Mouse (Mus musculus) right cerebral cortex, postnatal 36 days (tissue): Measurements from ENCODE around the gene Btbd7.
A peak's percentile ranks its signal among the peaks of the same experiment; 100 is the strongest.

ENCODE experiments used
- DNase-seq, 2 experiments: peaks; one replicate each; pipeline ENCODE4 v3.0.0; 2022; ENCODE audit warnings: low spot score in 2 of 2, mixed read lengths in 1 of 2

Btbd7 gene

DNA sequence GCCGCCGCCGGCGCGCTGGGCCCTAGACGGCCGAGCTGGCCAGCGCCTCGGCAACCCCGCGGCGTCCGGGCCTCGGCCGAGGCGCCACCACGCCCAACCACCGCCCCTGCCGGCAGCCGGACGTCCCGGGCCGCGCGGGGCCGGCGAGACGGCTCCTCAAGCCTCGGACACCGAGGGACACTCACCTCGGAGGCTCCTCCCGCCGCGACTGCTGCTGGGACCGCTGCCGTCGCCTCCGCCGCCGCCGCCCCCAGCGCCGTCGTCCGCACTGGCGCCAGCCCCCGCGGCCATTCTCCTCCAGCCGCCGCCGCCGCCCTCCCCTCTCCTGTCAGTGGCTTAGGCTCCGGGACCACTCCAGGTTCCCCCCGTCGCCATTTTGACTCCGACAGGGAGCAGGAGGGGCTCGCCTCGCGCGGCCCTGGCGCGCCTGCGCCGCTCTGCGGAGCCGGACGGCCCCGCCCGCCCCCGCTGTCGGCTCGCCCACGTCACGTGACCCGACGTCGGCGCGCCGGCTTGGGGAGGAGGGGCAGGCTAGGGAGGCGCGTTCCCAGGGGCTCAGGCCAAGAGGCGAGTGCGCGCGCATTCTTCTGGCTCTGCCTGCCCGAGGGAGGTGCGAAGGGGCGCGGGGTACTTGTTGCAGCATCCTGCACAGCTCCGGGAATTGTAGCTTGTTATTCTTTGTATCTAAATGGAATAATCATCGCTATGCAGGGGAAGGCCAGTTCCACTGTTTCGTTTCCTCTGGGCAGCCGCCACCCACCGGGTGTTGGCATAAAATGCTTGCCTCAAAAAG, at the start of gene Btbd7:
Btbd7 (minus strand) TSS at position 441 of the 793 bp plus-strand sequence.
- peak; percentile 92 to 93 for DNase-seq

DNA sequence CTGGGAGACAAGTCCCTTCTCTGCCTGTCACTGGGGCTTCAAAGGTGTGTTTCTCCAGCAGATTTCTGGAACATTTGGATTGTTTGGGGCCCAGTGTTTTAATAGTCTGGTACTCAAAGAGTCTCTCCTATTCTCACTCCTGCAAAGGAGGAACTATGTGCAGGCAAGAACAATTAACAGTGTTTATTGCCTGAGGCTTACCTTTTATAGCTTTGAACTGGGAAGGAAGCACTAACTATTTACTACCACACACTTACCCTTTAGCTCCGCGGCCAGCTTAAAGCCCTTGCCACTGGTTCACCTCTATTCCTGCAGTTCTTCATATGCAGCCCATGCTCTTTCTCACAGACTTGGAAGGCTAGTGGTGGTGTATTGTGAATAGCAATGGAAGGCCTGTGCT, 37.8 kb upstream of the Btbd7 start:
- DNase-seq = no peak

DNA sequence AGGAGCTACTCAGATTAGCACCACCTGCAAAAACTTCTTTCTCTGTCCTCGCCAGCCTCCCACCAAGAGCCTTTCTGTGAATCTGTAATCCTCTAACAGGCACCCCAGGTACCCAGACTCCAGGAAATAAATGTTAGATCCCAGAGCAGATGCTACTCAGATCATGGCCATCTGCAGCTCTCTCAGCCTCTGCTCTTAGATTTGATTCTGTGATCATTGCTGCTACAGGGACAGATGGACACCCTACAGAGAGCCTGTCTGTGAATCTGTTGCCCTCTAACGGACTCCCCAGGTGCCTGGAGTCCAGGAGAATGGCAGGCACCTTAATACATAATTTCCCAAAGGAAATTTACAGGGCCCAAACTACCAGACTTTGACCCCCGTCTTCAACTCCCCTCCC, 29.9 kb upstream of the Btbd7 start:
- DNase-seq = no peak

DNA sequence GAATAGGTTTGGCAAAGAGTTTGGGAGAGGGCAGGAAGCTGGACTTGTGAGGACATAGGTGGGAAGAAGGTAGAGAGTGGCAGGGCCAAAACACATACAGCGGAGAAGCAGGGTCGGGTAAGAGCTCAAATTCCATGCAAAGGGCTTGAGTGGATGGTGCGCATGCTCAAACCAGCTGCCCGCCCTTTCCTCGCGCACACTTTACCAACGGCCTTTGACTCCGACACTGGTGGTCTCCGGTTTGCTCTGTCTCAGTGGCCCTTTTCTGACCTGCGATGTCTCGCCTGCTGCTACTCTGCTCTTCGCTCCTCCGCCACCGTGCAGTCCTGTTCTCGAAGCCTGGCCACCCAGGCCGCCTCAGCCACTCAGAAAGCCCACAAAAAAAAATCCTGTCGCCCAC, 20.8 kb upstream of the Btbd7 start, which contains the start of gene Cox8c:
Cox8c (plus strand) TSS at position 226 of the 400 bp plus-strand sequence.
- no peak for DNase-seq

DNA sequence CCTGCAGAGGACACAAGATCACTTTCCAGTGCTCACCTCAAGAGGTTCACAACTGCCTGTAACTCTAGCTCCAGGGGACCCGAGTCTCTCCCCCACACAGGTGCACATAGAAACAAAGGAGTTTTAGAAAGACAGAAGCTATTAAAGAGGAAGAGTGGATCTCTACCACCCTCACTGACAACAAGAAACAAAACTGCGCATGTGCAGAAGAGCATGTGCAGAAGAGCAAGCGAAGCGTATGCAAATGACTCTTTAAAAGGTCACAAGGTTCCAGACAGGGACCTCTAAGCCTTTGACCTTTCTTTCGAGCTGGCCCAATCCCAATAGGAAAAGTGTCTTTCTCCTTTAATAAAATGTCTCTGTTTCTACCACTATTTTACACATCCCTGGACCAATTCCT, 10.3 kb upstream of the Btbd7 start:
- DNase-seq = no peak

DNA sequence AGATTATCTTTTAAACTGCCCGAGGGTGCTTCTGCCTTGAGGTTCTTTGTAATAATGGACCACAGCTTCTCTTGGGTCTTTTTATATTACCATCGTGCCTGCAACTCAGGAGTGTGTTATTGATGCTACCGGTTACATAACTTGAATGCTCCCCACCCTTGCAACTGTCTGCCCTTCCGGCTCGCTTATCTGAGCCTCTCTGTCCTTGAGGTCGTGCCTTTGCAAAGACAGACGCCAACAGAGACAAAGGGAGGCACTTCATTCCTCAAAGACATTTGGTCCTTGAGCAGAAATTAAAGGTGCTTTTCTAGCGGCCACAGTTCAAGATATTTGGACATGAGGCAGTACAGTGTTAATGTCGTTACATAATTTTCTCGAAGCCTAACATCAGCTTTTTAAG, 9.1 kb upstream of the Btbd7 start:
- DNase-seq = no peak

DNA sequence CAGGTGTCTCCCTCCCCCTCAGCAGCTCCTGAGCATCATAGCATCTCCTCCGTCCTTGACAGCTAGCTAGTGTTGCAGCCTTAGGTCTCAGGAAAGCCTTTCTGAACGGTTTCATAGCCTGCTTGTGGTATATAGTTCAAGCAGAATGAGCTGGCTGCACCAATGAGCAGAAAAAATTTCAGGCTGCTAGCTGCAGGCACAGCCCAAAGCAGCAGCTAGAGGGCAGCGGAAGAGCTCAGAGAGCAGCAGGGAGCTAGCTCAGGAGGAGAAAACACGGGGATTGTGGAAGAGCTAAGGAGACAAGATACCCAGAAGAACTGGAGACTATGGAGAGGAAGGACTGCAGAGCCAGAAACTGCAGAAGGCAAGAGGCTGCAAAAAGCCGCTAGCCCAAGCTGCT, 7.5 kb upstream of the Btbd7 start:
- DNase-seq = peak; percentile 33 to 49

DNA sequence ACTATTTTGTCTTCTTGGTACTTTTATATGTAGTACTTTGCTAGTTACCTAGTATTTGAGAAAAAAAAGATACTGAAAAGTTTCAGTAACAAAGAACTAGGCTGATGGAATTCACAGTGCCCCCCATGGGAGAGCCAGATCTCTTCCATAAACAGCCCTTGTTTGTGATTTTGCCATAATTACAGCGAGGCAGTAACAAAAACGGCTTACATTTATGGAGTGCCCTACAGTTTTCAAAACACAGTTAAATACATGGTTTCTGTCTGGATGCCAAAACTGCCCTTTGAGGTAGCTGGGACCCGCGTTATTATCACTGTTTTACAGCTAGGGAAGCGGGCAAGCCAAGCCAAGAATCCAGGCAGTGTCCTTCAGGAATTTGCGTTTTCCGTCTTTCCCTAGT, 630 bp upstream of the Btbd7 start:
- DNase-seq = no peak

DNA sequence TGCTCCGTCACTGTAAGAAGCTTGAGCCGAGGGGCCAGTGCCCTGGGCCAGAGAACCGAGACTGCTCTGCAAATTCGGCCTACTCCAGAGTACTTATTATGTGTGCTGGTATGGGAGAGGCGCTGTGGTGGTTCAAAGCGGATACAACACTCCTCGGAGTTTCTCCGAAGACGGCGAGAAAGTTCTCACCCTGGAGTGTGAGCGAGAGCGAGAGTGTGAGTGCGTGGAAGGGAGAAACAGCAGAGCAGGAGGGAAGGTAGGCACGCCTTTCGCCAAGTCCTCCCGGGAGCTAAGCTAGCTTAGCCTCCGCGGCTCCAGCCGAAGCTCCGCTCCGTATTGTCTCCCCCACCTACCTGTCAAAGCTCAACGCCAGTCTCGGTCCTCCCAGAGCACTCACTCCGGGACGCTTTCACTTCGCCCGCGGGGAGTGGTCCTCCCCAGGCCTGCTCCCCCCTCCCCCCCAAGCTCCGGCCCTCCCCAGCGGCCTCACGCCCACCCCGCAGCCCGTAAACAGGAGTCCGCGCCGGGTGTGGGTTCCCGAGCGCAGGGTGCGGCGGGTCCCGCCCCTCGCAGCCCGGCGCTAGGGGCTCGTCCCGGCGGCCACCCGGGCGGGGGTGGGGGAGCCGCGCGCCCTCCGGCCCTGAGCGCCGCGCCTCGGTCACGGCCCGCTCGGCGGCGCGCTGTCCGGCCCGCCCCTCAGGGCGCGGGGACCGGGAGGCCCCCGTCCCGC, 805 bp downstream of the Btbd7 start:
- peak in 1 of 2 experiments; percentile 26 for DNase-seq

DNA sequence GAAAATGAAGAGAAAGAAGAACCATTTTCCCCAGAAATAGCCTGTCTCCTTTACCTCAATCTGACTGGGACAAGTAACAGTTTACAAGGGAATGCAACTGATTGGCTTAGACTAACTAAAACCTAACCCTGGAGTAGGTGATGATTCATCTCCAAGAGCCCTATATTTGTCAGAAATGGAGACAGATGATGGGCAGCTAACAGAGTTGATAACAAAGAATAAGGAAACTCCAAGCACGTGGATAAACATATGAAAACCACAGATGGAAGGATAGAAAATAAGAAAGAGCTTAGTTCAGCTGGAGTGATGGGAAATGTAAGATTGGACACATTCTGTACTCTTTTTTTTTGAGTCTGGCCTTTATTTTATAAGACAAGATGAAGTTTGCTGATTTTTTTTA, 7.7 kb downstream of the Btbd7 start:
- DNase-seq = no peak

DNA sequence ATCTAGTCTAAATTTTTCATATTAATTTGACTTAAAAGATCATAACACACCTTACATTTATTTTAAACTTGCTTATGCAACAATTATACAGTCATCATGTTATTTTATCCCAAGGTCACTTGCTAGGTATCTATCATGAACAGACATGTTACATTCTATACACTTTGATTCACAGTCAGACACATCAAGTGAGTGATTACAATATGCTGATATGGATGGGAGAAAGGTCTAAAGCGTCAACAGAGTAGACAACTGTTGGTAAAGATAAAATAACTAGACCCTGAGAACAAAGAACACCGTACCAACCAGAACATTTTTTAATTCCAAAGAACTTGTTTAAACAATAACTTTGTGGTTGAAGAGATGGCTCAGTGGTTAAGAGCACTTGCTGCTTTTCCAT, 8.5 kb downstream of the Btbd7 start:
- DNase-seq = no peak

DNA sequence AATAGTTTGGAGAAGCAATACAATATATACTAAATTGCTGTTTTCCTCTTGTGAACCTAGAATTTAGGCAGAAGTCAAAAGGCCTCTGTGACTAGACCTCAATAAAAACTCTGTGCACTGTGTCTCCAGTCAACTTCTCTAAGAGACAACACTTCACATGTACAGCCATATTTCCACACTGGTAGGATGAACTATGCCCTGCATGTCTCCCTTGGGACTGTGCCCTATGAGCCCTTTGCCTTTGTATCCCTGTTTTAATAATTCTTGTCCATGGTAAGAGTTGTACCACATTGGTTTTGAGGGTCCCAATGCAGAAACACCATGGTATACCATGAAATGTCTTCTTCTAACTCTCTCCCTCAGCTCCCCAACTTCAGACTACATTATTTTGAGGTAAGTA, 17.5 kb downstream of the Btbd7 start:
- DNase-seq = no peak

DNA sequence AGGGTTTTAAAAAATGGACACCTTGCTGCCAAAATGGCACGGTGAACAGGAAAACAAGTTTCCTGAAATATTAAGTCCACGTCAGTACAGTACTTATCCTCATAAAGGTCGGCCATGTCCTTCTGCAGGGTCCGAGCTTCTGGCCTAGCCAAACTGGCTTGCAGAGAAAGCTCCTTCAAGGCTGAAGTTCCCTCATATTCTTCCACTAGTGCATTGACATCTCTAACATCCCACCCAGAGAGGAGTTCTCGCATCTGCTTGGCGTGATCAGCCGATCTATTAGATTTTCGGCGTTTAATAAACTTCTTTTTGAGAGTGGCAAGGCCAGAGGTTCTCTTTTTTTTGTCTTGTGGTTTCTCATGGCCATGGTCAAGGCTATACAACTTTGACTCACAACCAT, 40.0 kb downstream of the Btbd7 start:
- DNase-seq = no peak

DNA sequence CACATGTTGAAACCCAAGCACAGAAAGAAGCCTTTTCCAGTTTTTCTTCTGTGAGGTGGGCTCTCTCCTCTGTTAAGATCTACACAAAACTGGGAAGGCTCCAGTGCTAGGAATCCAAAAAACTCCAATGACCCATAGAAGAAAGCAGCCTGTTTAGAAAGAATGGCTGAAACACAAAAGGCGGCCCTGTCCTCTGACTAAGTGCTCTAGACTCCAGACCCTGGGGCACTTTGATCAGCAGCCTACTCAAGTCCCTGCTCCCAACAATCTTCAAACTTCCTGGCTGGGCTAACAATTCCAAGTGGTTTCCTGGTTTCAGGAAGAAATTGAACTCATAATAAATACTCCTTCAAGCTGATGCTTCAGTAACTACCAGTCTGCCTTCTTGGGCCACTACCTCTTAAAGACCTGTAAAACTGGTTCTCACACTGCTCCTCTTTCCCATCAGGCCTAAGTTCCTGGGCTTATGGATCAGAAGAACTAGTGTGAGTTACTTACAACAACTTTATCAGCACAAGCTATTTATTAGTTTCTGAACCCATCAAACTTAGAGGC, 45.4 kb downstream of the Btbd7 start:
- no peak for DNase-seq

DNA sequence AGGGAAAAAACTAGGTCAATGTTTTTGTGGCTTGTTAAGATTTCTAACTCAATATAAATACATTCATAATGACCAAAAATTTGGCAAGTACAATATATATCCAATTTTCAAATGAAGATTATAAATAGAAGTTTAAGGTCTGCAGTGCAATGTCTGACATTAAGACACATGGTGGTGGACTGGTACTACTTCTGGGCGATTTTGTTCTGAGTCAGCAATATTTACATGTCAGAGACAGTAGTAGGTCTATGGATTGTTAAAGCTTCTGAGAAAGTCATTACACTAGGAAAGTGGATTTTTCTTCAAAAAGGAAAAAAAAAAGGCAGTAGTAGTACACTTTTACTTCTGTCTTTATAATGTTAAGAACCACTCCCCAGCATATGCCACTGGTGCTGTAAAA, 46.4 kb downstream of the Btbd7 start:
- DNase-seq = no peak

DNA sequence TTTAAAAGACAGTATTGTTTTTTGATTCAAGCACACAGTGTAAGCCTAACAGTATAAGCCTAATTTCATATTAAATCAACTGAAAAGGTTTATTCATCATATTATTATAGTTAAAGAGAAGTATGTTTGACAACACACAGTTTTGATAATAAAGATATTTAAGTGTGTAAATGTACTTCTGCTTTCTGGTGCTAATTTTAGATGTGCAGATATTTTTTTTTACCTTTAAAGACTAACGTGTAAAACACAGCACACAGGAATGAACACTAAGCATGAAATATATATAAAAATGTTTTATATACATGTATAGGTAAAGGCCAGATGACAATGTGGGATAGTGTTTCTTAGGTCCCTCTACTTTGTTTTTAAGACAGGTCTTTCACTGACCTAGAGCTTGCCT, 51.2 kb downstream of the Btbd7 start:
- DNase-seq = no peak

DNA sequence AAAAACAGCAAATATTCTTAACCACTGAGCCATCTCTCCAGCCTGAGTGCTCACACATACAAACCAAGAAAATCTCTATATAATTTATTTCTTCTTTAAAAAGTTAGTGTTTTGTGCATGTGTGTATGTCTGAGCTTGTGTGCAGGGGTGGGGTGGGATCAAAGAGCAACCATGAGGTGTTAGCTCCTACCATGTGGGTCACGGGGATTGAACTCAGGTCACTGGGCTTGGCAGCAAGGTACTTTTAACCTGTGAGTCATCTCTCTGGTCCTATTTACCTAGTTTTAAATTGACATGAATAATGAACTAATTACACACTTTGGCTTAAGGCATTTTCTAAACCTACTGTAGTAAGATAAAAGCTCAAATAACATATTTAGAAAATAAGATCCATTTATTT, 51.9 kb downstream of the Btbd7 start:
- no peak for DNase-seq

DNA sequence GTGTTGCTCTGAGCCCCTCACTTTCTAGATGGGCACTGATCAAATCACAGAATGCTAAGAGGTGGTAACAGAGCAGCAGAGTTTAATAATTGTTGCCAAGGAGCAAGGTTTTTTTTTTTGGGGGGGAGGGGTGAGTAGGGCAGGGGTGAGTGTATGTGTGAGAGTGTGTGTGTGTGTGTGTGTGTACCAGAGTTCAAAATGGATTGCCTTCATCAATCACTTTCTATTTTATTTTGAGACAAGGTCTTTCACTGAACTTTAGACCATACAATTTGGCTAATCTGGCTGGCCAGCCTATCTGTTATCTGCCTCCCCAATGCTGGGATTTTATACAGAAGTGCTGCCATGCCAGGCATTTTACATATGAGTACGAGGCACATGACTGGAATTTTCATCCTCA, 63.4 kb downstream of the Btbd7 start:
- no peak for DNase-seq

DNA sequence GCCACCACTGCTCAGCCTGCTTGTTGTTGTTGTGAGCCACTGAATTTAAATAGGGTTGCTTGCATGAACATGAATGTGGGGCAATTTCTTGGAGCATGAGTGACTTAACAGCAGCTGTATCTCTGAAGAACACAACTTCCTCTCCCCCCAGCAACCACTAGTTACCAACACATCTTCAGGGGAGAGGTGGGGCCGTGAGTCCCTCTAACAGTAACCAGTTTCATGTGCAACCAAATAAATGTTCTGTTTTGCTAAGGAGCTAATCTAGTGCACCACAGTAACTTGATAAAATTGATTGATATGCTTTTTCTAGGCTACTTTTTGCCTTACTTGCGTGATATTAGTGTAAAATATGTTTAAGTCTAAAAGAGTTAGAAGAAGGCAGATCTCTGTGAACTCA, 78.7 kb downstream of the Btbd7 start:
- DNase-seq = no peak

DNA sequence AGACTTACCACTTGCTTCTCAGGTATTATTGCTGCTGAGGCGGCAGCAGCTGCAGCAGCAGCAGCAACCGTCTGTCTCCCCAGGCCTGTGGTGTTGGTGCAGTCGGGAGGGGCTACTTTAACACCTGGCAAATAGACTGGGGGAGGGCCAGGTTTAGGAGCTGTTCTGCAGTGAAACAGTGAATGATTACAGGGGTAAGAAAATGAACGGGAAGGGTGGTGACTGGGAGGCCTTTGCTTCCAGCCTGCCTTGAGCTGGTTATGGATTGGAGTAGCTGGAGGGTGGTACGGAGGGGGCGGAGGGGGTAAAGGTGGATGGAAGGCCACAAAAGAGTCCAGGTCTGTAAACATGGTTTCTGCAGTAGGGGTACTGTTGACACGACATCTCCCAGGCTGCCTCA, 90.3 kb downstream of the Btbd7 start:
- no peak for DNase-seq

DNA sequence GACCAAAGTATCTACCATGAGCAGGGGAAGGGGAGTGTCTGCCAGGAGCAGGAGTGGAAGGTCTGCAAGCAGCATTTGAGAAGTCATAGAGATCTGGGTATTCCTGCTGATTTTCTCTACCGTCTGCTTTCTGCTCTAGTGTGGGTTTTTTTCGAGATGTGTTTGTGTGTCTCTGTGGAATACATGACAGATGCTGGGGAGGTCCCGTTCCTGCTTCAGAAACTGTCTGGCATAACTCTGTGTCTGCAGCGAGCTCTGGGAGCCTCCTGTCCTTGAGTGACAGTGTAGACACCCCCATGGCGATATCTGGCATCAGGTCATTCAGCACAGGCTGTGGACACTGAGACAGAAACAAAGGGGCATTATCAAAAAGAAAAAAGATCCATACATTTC, 92.7 kb downstream of the Btbd7 start:
- no peak for DNase-seq

DNA sequence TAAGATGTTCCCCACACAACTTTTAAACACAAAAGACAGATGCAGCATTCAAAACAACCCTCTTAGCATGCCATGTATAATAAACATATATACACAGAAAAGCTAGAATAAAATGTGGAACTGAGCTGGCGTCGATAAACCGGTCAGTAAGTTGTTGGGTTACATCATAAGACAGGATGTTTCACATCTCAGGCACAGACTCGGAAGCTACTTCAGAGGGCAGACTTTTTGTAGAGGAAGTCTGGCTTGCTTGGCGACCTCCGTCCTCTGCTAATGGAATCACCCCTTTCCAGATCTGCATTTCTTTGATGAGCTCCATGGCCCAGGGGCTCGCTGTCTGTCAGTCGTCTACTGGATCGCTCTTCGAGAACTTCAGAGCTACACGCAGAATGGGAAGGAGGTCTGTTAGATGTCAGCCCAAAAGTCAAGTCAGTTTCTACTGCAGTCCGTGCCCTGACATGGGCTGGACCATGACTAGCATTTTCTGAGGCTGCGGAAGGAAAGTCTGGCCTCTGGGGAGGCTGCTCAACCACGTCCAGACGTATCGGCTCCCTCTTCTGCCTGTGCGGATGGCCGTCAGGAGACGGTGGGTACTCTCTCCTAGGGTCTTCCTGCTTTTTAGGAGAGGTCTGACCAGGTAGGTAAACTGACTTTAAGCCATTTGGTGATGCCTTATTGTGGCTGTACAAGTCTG, 93.2 kb downstream of the Btbd7 start:
- DNase-seq = no peak
